Mouse (Mus musculus) hindbrain, embryonic 11.5 days (tissue): Measurements from ENCODE around the gene Ugp2. TPM values are rescaled to one million over a fixed set of nuclear protein-coding genes. Genes with fewer than 3 reads are reported as not detected.

Experiments
- ATAC-seq: fragments of 200-750 bp; cut with Nextera tagmentation; 2 replicates; pipeline ENCODE4 v1.8.0; 2017; ENCODE audit warnings: mild to moderate bottlenecking, moderate TSS enrichment, moderate library complexity; ENCODE audit not compliant: low FRiP score
- DNase-seq: peaks from one replicate; pipeline ENCODE4 v3.0.0-alpha.2; 2015; ENCODE audit warnings: low spot score
- H3K27ac ChIP-seq: fragments of 300-500 bp; sonication (generic); 2 replicates; pipeline ENCODE4 v1.5.1; 2014; ENCODE audit warnings: mild to moderate bottlenecking, low read depth, low read length
- H3K27me3 ChIP-seq: fragments of 300-500 bp; sonication (generic); 2 replicates; pipeline ENCODE4 v1.6.1; 2014; ENCODE audit warnings: mild to moderate bottlenecking, low read length, moderate library complexity, mixed read lengths; ENCODE audit not compliant: control insufficient read depth, insufficient read depth
- H3K36me3 ChIP-seq: fragments of 300-500 bp; sonication (generic); 2 replicates; pipeline ENCODE4 v1.6.1; 2014; ENCODE audit warnings: mild to moderate bottlenecking, low read length, moderate library complexity, mixed read lengths; ENCODE audit not compliant: control insufficient read depth, insufficient read depth
- H3K4me1 ChIP-seq: fragments of 300-500 bp; sonication (generic); replicated peaks from 2 replicates; pipeline ENCODE4 v1.6.1; 2014; ENCODE audit warnings: low read length, mixed read lengths; ENCODE audit not compliant: control insufficient read depth, insufficient read depth
- H3K4me2 ChIP-seq: fragments of 300-500 bp; sonication (generic); replicated peaks from 2 replicates; pipeline ENCODE4 v1.6.1; 2014; ENCODE audit warnings: mild to moderate bottlenecking, low read depth, low read length
- H3K4me3 ChIP-seq: fragments of 300-500 bp; sonication (generic); 2 replicates; pipeline ENCODE4 v1.5.1; 2014; ENCODE audit warnings: low read depth, low read length
- H3K9ac ChIP-seq: fragments of 300-500 bp; sonication (generic); 2 replicates; pipeline ENCODE4 v1.6.1; 2014; ENCODE audit warnings: low read depth, low read length
- H3K9me3 ChIP-seq: fragments of 300-500 bp; sonication (generic); 2 replicates; pipeline ENCODE4 v1.6.1; 2016; ENCODE audit warnings: low read length; ENCODE audit not compliant: control insufficient read depth
- WGBS: fragments of 180-500 bp; shearing (Covaris S2); extraction: QIAGEN DNeasy Blood & Tissue Kit; methylation state at CpG from one replicate; pipeline ENCODE4 v1.1.7; 2014; 5-methylcytosine and 5-hydroxymethylcytosine counted together
- polyA plus RNA-seq: library from polyadenylated mRNA; unstranded; fragments of >200 nt; fragmentation: Nextera tagmentation; extraction: Ambion mirVana; gene quantifications from 2 replicates; pipeline ENCODE4 v1.2.1, GENCODE M21; 2014

The Ugp2 gene
- 71.7 and 75.6 TPM in 2 replicates for polyA plus RNA-seq

DNA sequence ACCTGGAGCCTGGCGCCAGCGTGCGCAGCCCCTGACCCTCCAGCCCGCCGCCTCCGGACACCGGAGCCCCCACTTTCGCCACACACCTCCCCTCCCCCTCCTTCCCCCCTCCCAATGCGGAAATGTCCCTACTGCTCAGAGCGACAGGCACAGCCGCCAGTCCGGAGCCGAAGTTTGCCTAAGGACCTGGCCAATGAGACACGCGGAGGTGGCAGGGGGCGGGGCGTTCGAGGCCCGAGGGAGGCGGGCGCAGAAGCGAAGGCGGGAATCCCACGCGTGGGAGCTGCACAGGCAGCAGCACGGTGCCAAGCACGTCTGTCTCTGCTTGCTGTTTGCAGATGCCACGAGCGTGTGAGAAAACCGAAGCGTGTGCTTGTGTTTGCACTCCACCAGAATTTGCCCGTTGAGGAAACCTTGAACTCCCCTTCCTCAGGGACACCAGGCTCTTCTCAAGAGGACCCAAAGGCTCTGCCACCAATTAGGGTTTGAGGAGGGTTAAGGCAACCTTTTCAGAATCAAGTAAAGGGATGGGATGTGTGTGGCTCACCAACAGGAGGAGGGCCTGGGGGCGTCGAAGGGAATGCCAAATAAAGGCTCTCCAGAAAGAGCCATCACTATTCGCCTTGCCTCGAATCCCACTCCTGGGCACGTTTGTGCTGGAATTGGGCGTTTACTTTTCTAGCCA is at the start of gene Ugp2:
Ugp2 (minus strand) TSS at position 80 of the 685 bp plus-strand sequence.
- WGBS = 5% methylated on average over 37 of the region's 38 CpGs
- H3K27ac ChIP-seq = peak within 1 kb of the TSS; percentile 71

DNA sequence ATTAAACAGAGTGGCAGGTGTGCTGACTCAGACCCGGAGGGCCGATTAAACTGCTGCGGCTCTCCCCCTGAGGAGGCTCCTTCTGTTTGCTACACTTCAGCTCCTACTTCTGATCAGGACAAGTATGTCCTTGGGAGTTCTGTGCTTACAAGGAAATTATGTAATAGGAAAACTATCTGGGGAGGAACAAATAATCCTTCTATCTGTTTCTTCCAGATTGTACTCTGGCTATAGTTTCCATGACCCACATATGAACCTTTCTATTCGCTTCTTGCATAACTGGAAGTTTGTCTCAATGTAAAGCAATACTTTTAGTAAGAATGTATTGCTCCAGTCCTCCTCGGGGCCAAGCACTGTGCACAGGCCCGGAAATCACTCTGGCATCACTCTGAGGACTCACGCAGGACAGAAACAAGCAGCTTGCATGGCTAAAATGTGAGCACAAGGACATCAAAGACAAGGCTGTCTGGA is 43.9 kb upstream of the Ugp2 start:
- no peak overlapping the region for H3K4me2 ChIP-seq
- WGBS = 68% methylated on average over 7 of the region's 7 CpGs
- DNase-seq = no peak

More for the DNA sequence above, at the start of gene Ugp2:
- DNase-seq (peak; percentile 97), ATAC-seq (peak; percentile 98)
- Histone ChIP-seq H3K36me3 (no peaks in the 10 kb centered on the region), H3K9ac (peak within 1 kb of the TSS; percentile 79), H3K4me2 (peak within 1 kb of the TSS; percentile 60), H3K9me3 (no peaks in the 10 kb centered on the region), H3K27me3 (no peaks in the 10 kb centered on the region), H3K4me3 (peak within 1 kb of the TSS; percentile 82), H3K4me1 (no peaks in the 10 kb centered on the region)

DNA sequence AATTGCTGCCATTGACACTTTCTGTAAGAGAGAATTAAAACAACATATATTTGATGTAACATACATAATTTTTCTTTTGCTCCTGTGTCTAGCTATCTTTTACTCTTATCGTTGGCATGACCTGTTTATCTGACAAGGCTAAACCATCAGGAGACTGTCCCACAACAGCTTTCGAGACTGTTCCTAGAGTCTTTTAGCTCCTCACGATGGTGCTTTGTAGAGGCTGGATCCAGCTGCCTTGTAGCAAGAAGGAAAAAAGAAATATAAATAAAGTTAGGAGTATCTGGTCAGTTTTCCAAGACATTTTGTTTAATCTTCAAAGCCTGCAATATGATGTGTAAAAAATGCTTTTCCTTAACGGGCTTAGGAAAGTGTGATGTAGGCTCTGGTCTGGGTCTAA is 35.7 kb upstream of the Ugp2 start:
- Histone ChIP-seq H3K36me3 (no peaks in the 10 kb centered on the region), H3K4me3 (no peak overlapping the region), H3K27ac (no peak overlapping the region), H3K4me1 (no peaks in the 10 kb centered on the region), H3K27me3 (no peaks in the 10 kb centered on the region), H3K4me2 (no peak overlapping the region), H3K9me3 (no peaks in the 10 kb centered on the region), H3K9ac (no peak overlapping the region)
- ATAC-seq = no peak
- WGBS = 94% methylated on average over 4 of the region's 4 CpGs
- no peak for DNase-seq

More for the DNA sequence above, 43.9 kb upstream of the Ugp2 start:
- H3K4me3 ChIP-seq = no peak overlapping the region
- H3K27ac ChIP-seq = no peak overlapping the region
- no peaks in the 10 kb centered on the region for H3K4me1 ChIP-seq
- no peak overlapping the region for H3K9ac ChIP-seq
- no peaks in the 10 kb centered on the region for H3K27me3 ChIP-seq
- no peak for ATAC-seq
- H3K36me3 ChIP-seq = no peaks in the 10 kb centered on the region
- H3K9me3 ChIP-seq = no peaks in the 10 kb centered on the region

DNA sequence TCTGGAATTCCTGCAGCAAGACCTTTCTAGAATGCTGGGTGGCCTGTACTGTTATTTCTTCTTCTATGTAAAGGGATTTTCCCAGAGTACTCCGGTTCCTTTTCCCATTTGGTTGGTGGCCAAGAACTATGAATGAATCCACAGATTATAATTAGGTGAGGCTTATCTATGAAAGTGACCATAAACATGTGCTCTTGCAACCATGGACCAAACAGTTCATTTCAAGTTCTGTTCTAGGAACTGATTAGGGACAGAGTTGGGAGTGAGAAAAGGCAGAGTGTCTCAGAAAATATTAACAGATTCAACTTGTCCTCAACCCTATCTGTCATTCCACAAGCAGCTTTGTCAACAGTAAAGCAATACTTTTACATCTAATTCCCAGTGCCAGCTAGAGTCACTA is 35.1 kb upstream of the Ugp2 start:
- H3K4me2 ChIP-seq = no peak overlapping the region
- ATAC-seq (no peak), DNase-seq (no peak)
- no peaks in the 10 kb centered on the region for H3K4me1 ChIP-seq
- H3K27ac ChIP-seq = no peak overlapping the region
- no peaks in the 10 kb centered on the region for H3K36me3 ChIP-seq
- H3K9ac ChIP-seq = no peak overlapping the region
- 95% methylated on average over 1 of the region's 1 CpGs for WGBS
- H3K4me3 ChIP-seq = no peak overlapping the region
- no peaks in the 10 kb centered on the region for H3K9me3 ChIP-seq
- H3K27me3 ChIP-seq = no peaks in the 10 kb centered on the region

DNA sequence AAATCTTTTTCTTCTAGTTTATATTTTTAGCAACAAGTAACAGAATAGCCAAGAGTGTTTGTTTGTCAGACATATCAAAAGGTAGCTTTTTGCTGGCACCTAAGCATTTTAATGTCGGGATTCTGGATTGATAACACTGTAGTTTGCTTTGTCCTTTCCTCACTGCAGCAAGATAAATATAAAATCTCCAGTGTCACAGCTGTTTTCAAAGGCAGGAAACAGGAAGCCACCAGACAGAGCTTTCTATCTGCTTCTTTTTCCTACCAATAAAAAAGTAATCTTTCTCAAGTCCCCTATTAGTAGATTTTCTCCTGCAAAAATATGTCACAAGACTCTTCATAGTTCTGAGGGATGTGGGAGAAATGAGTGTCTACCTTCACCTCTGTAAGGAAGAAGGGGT is 32.9 kb upstream of the Ugp2 start:
- ATAC-seq (no peak), DNase-seq (no peak)
- Histone ChIP-seq H3K9me3 (no peaks in the 10 kb centered on the region), H3K36me3 (no peaks in the 10 kb centered on the region), H3K4me3 (no peak overlapping the region), H3K27ac (no peak overlapping the region), H3K4me1 (no peaks in the 10 kb centered on the region), H3K4me2 (no peak overlapping the region), H3K27me3 (no peaks in the 10 kb centered on the region), H3K9ac (no peak overlapping the region)
- WGBS = 80% methylated on average over 1 of the region's 1 CpGs

DNA sequence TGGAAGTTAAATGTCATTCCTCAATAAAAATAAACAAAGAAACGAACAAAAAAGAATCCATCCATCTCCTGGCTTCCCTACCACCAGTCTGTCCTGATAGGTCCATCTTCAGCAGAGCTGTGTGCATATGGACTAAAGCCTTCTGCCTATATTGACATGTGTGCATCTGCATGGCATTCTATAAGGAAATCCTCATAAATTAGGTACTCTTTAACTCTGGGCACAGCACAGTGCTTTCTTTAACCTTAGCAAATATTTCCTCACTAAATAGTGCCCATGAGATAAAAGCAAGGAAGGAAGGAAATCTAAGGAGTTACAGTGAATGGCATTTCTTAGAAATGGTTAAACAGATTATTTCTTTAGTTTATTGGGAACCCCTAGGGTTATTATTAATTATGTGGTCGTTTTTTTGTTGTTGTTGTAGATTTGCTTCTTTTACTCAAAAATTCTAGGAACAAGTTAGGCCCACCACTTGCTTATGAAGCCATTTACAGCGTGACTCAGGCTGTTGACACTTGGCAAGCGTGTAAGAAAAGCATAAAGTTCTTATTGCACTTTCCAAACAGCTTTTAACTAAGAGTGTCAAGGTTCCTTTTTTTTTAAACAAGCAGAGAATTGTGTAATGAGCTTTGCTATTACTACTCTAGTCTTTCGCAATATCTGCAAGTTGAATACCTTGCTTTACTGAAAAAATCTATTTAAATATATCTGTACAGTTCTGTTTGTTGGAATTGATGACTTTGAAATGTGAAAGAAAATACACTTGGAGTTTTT is 31.7 kb upstream of the Ugp2 start:
- H3K4me3 ChIP-seq = no peak overlapping the region
- no peaks in the 10 kb centered on the region for H3K27me3 ChIP-seq
- H3K9ac ChIP-seq = no peak overlapping the region
- no peak overlapping the region for H3K27ac ChIP-seq
- no peak overlapping the region for H3K4me2 ChIP-seq
- no peak for DNase-seq
- WGBS = 77% methylated on average over 5 of the region's 5 CpGs
- no peak for ATAC-seq
- H3K9me3 ChIP-seq = no peaks in the 10 kb centered on the region
- no peaks in the 10 kb centered on the region for H3K36me3 ChIP-seq
- H3K4me1 ChIP-seq = no peaks in the 10 kb centered on the region

DNA sequence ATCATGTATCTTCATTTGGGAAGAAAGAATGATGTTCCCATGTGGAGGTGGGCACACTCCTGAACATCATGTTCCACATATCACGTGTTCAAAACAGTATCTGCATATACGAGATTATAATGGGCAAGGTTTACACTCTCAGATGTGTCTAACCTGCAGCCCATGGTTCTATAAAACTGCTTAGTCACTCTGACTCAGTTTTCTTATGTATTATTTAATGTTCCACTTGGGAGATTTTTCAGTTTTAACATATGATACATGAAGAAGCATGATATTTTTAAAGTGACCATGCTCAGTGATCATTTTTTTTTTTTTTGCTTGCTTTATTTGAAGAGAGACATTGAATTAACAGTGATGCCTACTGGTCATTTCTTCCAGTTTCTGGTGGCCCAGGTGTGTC is 30.2 kb upstream of the Ugp2 start:
- no peak overlapping the region for H3K9ac ChIP-seq
- H3K27ac ChIP-seq = no peak overlapping the region
- H3K4me1 ChIP-seq = no peaks in the 10 kb centered on the region
- no peaks in the 10 kb centered on the region for H3K27me3 ChIP-seq
- 95% methylated on average over 2 of the region's 2 CpGs for WGBS
- no peaks in the 10 kb centered on the region for H3K36me3 ChIP-seq
- H3K4me3 ChIP-seq = no peak overlapping the region
- DNase-seq (no peak), ATAC-seq (no peak)
- H3K9me3 ChIP-seq = no peaks in the 10 kb centered on the region
- H3K4me2 ChIP-seq = no peak overlapping the region

DNA sequence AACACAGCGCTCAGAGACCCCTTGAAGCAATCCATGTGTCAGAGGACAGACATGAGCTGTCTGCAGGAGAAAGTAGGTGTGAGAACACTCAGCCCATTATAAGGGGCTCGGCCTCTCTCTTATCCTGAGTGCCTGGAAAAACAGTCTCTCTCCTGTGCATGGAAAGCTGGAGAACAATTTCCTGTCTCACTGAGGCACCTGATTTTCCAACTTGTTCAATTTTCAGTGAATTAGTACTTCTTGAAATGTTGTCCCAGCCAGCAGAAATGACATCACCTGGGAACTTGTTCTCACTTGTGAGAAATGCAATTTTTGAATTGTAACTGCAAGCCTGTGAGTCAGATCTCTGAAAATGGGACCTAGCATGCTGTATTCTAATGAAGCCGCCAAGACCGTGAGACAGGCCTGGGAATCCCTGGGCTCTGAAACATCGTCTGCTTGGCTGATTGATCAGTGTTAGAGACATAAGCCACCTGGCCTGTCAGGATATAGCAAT is 28.2 kb upstream of the Ugp2 start:
- no peak for DNase-seq
- ATAC-seq = no peak

More for the DNA sequence above, 28.2 kb upstream of the Ugp2 start:
- Histone ChIP-seq H3K27me3 (no peaks in the 10 kb centered on the region), H3K27ac (no peak overlapping the region), H3K9ac (no peak overlapping the region), H3K4me3 (no peak overlapping the region), H3K4me1 (no peaks in the 10 kb centered on the region), H3K9me3 (no peaks in the 10 kb centered on the region), H3K36me3 (no peaks in the 10 kb centered on the region), H3K4me2 (no peak overlapping the region)
- 61% methylated on average over 5 of the region's 5 CpGs for WGBS
